ENCODE assay signal across 23 mouse cellular contexts in genomic region chrX:133735871-133736270, GRCm38 (mm10). TPM values are rescaled to one million over a fixed set of nuclear protein-coding genes. Genes with fewer than 3 reads are reported as not detected.
"Had no signal": no experiment of that assay in that cellular context is flagged by ENCODE, and none has a peak within 500 bp of the region (broad histone marks: within the 10 kb centered on the region; RNA-seq: fewer than 3 reads in every experiment).

No protein-coding gene starts in this region.

- H3K36me3 ChIP-seq: heart, embryonic 12.5 days; hindbrain, embryonic 10.5 days; hindbrain, embryonic 12.5 days; intestine, embryonic 15.5 days; limb, embryonic 10.5 days; limb, embryonic 12.5 days had no signal

- DNase-seq: forebrain, postnatal 0 days; gastrocnemius, postnatal 14 days; gastrocnemius, postnatal 36 days; heart, adult 11 months; heart, adult 2 months; heart, postnatal 4 days; kidney, adult 18-20 months; kidney, adult 8-10 months; kidney, postnatal 25 days; kidney, postnatal 4 days; liver had no signal

- ATAC-seq: forebrain, postnatal 0 days; hindbrain, embryonic 16.5 days; inflammation-experienced regulatory T-cells, adult 6 months; intestine, embryonic 15.5 days; intestine, postnatal 0 days had no signal

- H3K9me3 ChIP-seq: heart, embryonic 12.5 days; hindbrain, embryonic 10.5 days; hindbrain, embryonic 12.5 days; intestine, embryonic 15.5 days; limb, embryonic 10.5 days; limb, embryonic 12.5 days had no signal

- H3K4me3 ChIP-seq: heart, adult 2 months; heart, embryonic 12.5 days; hindbrain, embryonic 10.5 days; hindbrain, embryonic 12.5 days; intestine, embryonic 15.5 days; layer of hippocampus, adult 2 months; left cerebral cortex, adult 2 months; limb, embryonic 10.5 days; limb, embryonic 12.5 days had no signal

- H3K4me1 ChIP-seq: heart, embryonic 12.5 days; hindbrain, embryonic 10.5 days; hindbrain, embryonic 12.5 days; intestine, embryonic 15.5 days; limb, embryonic 10.5 days; limb, embryonic 12.5 days had no signal

- H3K27me3 ChIP-seq: heart, embryonic 12.5 days; hindbrain, embryonic 12.5 days; intestine, embryonic 15.5 days had no signal

- H3K4me2 ChIP-seq: heart, embryonic 12.5 days; hindbrain, embryonic 12.5 days; hindbrain, embryonic 14.5 days; intestine, embryonic 15.5 days; limb, embryonic 12.5 days had no signal

- H3K27ac ChIP-seq: heart, adult 2 months; hindbrain, embryonic 10.5 days; hindbrain, embryonic 12.5 days; hindbrain, embryonic 14.5 days; intestine, embryonic 15.5 days; layer of hippocampus, adult 2 months; left cerebral cortex, adult 2 months; limb, embryonic 10.5 days; limb, embryonic 12.5 days had no signal

- H3K9ac ChIP-seq: forebrain, postnatal 0 days; heart, embryonic 12.5 days; hindbrain, embryonic 12.5 days; hindbrain, embryonic 14.5 days; intestine, embryonic 15.5 days; limb, embryonic 12.5 days had no signal

RNA-seq across cellular contexts. Expression of gene Pcdh19, which starts 47.1 kb away (rescaled TPM):
- polyA plus RNA-seq: inflammation-experienced regulatory T-cells, adult 6 months had no signal
